Mouse (Mus musculus) embryonic facial prominence, embryonic 13.5 days (tissue): ENCODE data around the gene Caps2. TPM values are rescaled to one million over a fixed set of nuclear protein-coding genes. Genes with fewer than 3 reads are reported as not detected.
"Not testable (repeated sequence)": the region's sequence is repeated elsewhere in the genome, so short reads cannot be mapped to it uniquely, and the experiment has no call there.

Experiments
- ATAC-seq: fragments of 200-750 bp; cut with Nextera tagmentation; 2 replicates; pipeline ENCODE4 v1.8.0; 2017; ENCODE audit warnings: low read depth; ENCODE audit not compliant: insufficient number of reproducible peaks, insufficient read depth, low FRiP score, low TSS enrichment
- H3K27ac ChIP-seq: fragments of 300-500 bp; sonication (generic); 2 replicates; pipeline ENCODE4 v1.5.1; 2015; ENCODE audit warnings: moderate library complexity, mild to moderate bottlenecking, inconsistent platforms
- H3K27me3 ChIP-seq: fragments of 300-500 bp; sonication (generic); 2 replicates; pipeline ENCODE4 v1.6.1; 2015; ENCODE audit warnings: mild to moderate bottlenecking, inconsistent platforms
- H3K36me3 ChIP-seq: fragments of 300-500 bp; sonication (generic); 2 replicates; pipeline ENCODE4 v1.6.1; 2015; ENCODE audit warnings: mild to moderate bottlenecking, inconsistent platforms
- H3K4me1 ChIP-seq: fragments of 300-500 bp; sonication (generic); 2 replicates; pipeline ENCODE4 v1.6.1; 2015; ENCODE audit warnings: inconsistent platforms
- H3K4me2 ChIP-seq: fragments of 300-500 bp; sonication (generic); 2 replicates; pipeline ENCODE4 v1.6.1; 2015; ENCODE audit warnings: moderate library complexity, mild to moderate bottlenecking, inconsistent platforms
- H3K4me3 ChIP-seq: fragments of 300-500 bp; sonication (generic); 2 replicates; pipeline ENCODE4 v1.5.1; 2015; ENCODE audit warnings: mild to moderate bottlenecking, inconsistent platforms
- H3K9ac ChIP-seq: fragments of 300-500 bp; sonication (generic); 2 replicates; pipeline ENCODE4 v1.6.1; 2015; ENCODE audit warnings: mild to moderate bottlenecking, inconsistent platforms
- H3K9me3 ChIP-seq: fragments of 300-500 bp; sonication (generic); 2 replicates; pipeline ENCODE4 v1.6.1; 2016; ENCODE audit warnings: inconsistent platforms
- WGBS: fragments of 180-500 bp; shearing (Covaris S2); methylation state at CpG from one replicate; pipeline ENCODE4 v1.1.7; 2015; ENCODE audit warnings: mixed read lengths; 5-methylcytosine and 5-hydroxymethylcytosine counted together
- polyA plus RNA-seq: library from polyadenylated mRNA; unstranded; fragments of >200 nt; fragmentation: Nextera tagmentation; extraction: Ambion mirVana; gene quantifications from 2 replicates; pipeline ENCODE4 v1.2.1, GENCODE M21; 2015

Caps2 gene
- polyA plus RNA-seq = 0.21 and 0.22 TPM in 2 replicates

DNA sequence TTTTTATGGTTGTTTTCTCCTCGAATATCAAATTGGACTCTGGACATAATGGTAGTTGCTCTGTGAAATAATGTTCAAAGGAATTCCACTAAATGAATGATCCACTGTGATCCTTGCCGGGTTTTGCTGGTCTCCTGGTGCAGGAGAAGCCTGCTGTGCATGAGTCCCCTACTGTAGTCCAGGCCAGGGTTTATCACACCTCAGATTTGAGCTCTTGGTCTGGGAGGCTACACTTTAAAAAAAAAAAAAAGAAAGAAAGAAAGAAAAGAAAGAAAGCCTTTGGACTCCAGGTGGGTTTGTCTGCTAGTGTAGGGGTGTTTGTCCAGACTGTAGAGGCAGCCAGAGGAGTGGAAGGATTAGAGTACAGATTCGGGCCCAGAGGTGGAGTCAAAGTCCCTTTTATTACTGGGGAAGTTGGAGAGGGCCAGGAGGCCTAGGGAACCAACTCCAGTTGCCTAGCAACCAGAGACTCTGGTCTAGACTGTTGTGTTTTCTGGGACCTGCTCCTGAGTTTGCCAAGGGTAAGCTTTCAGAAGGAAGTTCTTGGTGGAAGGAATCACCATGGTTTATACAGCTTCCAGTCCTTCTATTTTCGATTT, at the start of gene Caps2:
Gene Caps2, plus strand, starts transcription at position 454 of the 599 bp plus-strand sequence.
- no peak within 1 kb of the TSS for H3K4me3 ChIP-seq
- 34% methylated on average over 4 of the region's 4 CpGs for WGBS
- 0 out of 2 replicates have a peak, but pooled peaks have one; percentile 69 for ATAC-seq

GRCm38 (mm10) chr10:112125090-112125489, 38.3 kb upstream of the Caps2 start:
- ATAC-seq, H3K27ac ChIP-seq, H3K4me1 ChIP-seq, H3K4me2 ChIP-seq, H3K9me3 ChIP-seq, H3K27me3 ChIP-seq, H3K36me3 ChIP-seq, H3K4me3 ChIP-seq, H3K9ac ChIP-seq: not testable (repeated sequence)
- WGBS = 43% methylated on average over 2 of the region's 2 CpGs

More for the DNA sequence above, at the start of gene Caps2:
- Histone ChIP-seq H3K27me3 (no peaks in the 10 kb centered on the region), H3K36me3 (no peaks in the 10 kb centered on the region), H3K9ac (no peak within 1 kb of the TSS), H3K27ac (no peak within 1 kb of the TSS), H3K9me3 (no peaks in the 10 kb centered on the region), H3K4me2 (peak within 1 kb of the TSS; percentile 37), H3K4me1 (peaks cover 5% of the 10 kb centered on the region; the same call in 1 of the 2 replicates)

DNA sequence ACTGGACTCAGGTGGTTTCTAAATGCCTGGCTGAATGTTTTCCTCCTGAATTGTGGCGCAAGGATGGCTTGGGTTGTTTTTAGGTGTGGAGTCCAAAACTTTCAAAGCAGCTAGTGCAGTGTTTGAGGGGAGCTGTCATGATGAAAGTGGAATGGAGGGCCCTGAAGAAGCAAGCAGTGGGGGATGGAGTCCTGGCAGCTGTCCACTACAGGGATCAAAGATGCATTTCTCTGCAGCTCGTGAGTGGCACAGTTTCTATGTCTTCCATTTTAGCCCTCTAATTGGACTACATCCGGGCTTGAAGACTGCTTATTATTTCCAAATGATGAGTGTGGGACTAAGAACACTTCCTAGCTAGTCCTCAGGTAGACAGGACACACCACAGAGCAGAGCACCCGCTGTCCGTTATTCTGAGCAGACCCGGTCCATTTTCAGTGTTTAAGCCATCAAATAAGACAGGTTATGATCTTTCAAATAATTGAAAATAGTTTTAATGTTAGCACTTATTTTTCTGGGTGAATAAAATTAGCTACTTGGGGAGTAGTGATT, 35.7 kb upstream of the Caps2 start:
- WGBS = 69% methylated on average over 6 of the region's 6 CpGs
- H3K4me2 ChIP-seq, H3K4me1 ChIP-seq, H3K36me3 ChIP-seq, H3K27me3 ChIP-seq, H3K9me3 ChIP-seq, H3K27ac ChIP-seq, ATAC-seq, H3K4me3 ChIP-seq, H3K9ac ChIP-seq: not testable (repeated sequence)

- no peaks in the 10 kb centered on the region for H3K4me1 ChIP-seq
- H3K36me3 ChIP-seq = no peaks in the 10 kb centered on the region
- ATAC-seq = no peak
- H3K27me3 ChIP-seq = no peaks in the 10 kb centered on the region
- H3K4me2 ChIP-seq = no peak overlapping the region
- H3K9ac ChIP-seq = no peak overlapping the region
- H3K4me3 ChIP-seq = no peak overlapping the region
- WGBS = 86% methylated on average over 3 of the region's 3 CpGs
- no peak overlapping the region for H3K27ac ChIP-seq
- H3K9me3 ChIP-seq = no peaks in the 10 kb centered on the region
These were observed 31.2 kb upstream of the Caps2 start for GRCm38 (mm10) chr10:112132194-112132593.

DNA sequence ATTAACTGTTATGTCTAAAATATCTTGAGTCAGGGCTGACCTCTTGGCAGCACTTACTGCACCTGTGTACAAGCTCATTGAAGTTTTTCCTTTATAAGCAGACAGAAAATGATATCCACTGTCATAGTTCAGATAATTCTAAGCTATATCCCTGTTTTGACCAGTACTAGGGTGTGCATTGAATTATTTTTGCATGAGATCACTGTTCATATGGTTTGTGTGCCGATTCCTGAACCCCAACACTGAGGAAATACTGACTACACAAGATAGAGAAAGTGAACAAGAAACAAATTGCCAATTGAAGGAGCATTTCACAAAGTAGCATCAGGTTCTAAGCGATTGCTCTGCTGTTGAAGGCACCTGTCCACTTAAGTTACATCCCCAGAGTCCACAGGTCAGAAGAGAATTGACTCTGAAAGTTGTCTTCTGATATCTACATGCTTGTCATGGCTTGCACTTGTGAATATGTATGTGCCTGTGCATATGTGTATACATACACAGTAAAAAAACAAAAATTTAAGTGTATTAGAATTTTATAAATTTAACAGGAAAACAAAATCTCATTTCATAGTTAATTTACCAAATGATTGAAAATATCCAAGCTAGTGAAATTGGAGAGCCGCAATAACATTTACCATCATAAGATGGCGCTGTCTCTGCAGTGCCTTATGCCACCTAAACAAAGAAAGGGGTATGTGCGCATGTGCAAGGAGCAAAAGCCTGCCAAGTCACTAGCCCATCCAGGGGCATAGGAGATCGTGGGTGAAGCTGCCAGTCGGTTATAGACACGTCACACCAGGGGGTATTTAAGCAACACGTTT, 25.2 kb upstream of the Caps2 start:
- 19% methylated on average over 9 of the region's 9 CpGs for WGBS
- H3K4me2 ChIP-seq = peak overlapping the region; percentile 50
- ATAC-seq = no peak
- peak overlapping the region; percentile 33 for H3K4me3 ChIP-seq
- no peaks in the 10 kb centered on the region for H3K27me3 ChIP-seq
- H3K27ac ChIP-seq = no peak overlapping the region
- no peaks in the 10 kb centered on the region for H3K9me3 ChIP-seq
- no peaks in the 10 kb centered on the region for H3K4me1 ChIP-seq
- H3K36me3 ChIP-seq = no peaks in the 10 kb centered on the region
- H3K9ac ChIP-seq = no peak overlapping the region

DNA sequence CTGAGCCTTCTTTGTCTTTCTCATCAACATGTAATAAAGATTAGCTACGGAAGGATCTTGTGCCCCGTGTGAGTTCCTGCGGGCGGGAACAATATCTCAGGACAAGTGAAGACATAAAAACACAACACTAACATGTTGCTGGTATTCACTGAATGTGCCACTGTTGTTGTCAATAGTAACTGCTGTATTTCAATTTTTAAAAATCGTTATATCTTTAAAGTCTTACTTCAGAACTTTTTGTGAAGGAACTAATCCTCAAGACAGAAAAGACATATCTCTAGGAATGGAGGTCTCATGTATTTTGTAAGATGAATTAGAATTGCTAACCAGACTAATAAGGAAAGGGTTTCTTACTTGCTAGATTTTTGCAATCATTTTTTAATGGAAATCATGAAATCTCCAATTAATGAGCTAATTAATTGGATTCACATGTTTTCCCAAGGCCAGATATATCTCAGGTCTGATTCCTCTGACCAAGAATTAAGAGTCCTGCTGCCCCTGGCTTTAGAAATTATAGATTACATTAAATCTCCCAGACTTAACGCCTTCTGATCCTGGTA, 24.5 kb upstream of the Caps2 start:
- no peaks in the 10 kb centered on the region for H3K4me1 ChIP-seq
- no peak overlapping the region for H3K9ac ChIP-seq
- no peaks in the 10 kb centered on the region for H3K27me3 ChIP-seq
- H3K27ac ChIP-seq = no peak overlapping the region
- H3K36me3 ChIP-seq = no peaks in the 10 kb centered on the region
- no peaks in the 10 kb centered on the region for H3K9me3 ChIP-seq
- H3K4me3 ChIP-seq = peak overlapping the region; percentile 33
- peak overlapping the region; percentile 50 for H3K4me2 ChIP-seq
- 41% methylated on average over 6 of the region's 6 CpGs for WGBS
- ATAC-seq = no peak

GRCm38 (mm10) chr10:112139834-112140233, 23.6 kb upstream of the Caps2 start:
- WGBS = 63% methylated on average over 2 of the region's 2 CpGs
- H3K4me3 ChIP-seq = no peak overlapping the region
- H3K27ac ChIP-seq = no peak overlapping the region
- ATAC-seq = no peak
- no peaks in the 10 kb centered on the region for H3K9me3 ChIP-seq
- H3K4me2 ChIP-seq = no peak overlapping the region
- H3K27me3 ChIP-seq = no peaks in the 10 kb centered on the region
- H3K36me3 ChIP-seq = no peaks in the 10 kb centered on the region
- no peak overlapping the region for H3K9ac ChIP-seq
- H3K4me1 ChIP-seq = no peaks in the 10 kb centered on the region

GRCm38 (mm10) chr10:112159882-112160560, 3.4 kb upstream of the Caps2 start, which contains the start of gene Glipr1l3:
Gene Glipr1l3, minus strand, starts transcription at chr10:112160327.
- H3K4me2 ChIP-seq = peak within 1 kb of the TSS; percentile 34; the same call in 1 of the 2 replicates
- not testable (repeated sequence) for H3K27ac ChIP-seq, H3K9ac ChIP-seq, H3K4me1 ChIP-seq, H3K9me3 ChIP-seq, H3K27me3 ChIP-seq, H3K36me3 ChIP-seq, H3K4me3 ChIP-seq
- peak; percentile 69; the same call in 1 of the 2 replicates for ATAC-seq
- WGBS = 24% methylated on average over 15 of the region's 15 CpGs

DNA sequence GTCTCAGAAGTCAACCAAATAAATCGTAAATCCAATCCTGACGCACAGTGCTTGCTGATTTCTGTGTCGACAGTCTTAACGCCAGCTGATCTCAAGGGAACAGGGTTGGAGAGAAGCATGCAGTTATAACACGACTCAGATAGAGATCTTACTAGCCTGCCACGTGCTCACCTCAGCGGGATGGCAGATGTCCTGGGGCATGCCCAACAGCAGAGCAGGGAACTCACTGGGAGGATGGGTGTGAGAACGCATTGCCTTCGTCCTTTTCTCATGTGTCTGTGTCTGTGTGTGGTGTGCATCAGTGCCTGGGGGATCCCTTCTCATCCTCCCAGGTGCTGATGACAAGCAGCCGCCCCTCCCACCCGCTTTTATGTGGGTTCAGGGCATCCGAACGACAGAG, 13.6 kb downstream of the Caps2 start:
- H3K9ac ChIP-seq, H3K9me3 ChIP-seq, H3K4me1 ChIP-seq, H3K36me3 ChIP-seq, H3K27me3 ChIP-seq, H3K4me2 ChIP-seq, H3K4me3 ChIP-seq, ATAC-seq, H3K27ac ChIP-seq: not testable (repeated sequence)
- 22% methylated on average over 13 of the region's 13 CpGs for WGBS

DNA sequence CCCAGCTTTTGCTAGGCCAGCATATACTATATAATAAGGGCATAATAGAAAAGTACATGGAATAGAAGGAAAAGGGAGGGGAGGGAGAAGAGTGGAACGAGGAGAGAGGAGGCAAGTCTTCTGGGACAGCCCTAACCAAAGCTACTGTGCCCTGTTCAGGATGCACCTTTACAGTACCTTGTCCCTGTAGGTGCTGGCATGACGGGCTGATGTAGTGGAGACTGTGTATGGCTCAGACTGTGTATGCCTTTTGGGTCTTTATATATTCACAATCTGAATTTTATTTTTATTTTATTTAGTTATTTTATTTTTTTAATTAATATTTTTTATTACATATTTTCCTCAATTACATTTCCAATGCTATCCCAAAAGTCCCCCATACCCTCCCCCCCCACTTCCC, 30.5 kb downstream of the Caps2 start:
- H3K9ac ChIP-seq, H3K9me3 ChIP-seq, H3K27me3 ChIP-seq, H3K27ac ChIP-seq, H3K4me1 ChIP-seq, H3K4me3 ChIP-seq, ATAC-seq, H3K4me2 ChIP-seq, H3K36me3 ChIP-seq: not testable (repeated sequence)
- 86% methylated on average over 2 of the region's 2 CpGs for WGBS

DNA sequence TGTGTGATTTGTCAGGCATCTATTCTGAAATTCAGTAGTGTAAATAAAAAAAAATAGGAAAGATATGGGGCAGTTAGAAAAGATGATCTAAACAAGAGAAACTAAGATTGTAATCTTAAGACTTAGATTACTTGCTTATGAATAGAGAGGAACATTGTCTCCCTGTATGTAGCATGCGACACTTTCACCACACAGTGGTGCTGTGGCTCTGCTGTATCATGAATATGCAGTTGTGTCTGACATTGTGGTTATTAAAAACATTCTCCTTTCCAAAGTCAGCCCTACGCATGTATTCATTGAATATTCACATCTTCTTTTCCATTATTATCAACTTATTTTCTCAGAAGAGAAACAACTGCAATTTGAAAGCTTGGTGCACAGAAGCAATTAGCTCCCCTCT, 40.0 kb downstream of the Caps2 start:
- no peak for ATAC-seq
- H3K9me3 ChIP-seq = no peaks in the 10 kb centered on the region

More for the DNA sequence above, 40.0 kb downstream of the Caps2 start:
- WGBS = 47% methylated on average over 2 of the region's 2 CpGs
- Histone ChIP-seq H3K27ac (no peak overlapping the region), H3K4me2 (no peak overlapping the region), H3K4me3 (no peak overlapping the region), H3K27me3 (no peaks in the 10 kb centered on the region), H3K9ac (no peak overlapping the region), H3K36me3 (no peaks in the 10 kb centered on the region), H3K4me1 (no peaks in the 10 kb centered on the region)
